Mouse (Mus musculus): Measurements from ENCODE around the gene Cdk5r1. TPM values are rescaled to one million over a fixed set of nuclear protein-coding genes. Genes with fewer than 3 reads are reported as not detected.

Gene Cdk5r1
- polyA plus RNA-seq, 1 experiment: 3.2 TPM

DNA sequence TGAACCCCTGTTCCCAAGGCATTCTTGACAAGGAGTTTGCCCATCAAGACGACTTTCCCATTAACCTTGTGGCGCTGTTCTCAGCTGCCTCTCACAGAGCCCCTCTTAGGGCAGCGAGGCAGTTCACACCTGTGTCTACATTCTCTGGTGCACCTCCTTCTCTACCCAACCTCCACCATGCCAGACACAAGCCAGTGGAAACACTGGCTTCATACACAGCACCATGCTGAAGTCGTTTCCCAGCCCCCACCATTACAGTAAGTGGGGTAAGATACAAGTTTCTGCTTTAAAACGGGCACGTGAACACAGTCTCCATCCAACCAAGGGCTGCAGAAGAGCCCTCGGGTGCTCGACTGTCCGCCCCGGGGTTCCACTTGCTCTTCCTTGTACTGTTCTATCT, 33.3 kb downstream of the Cdk5r1 start:
- peaks cover 13% of the 10 kb centered on the region for H3K4me1 ChIP-seq (ENCODE audit: control insufficient read depth, insufficient read depth, low read length)
- TF ChIP-seq CTCF (IDR thresholded peaks at IDR 0.05; ENCODE audit: control insufficient read depth, insufficient read depth, low read length) (no peak), POLR2A (IDR thresholded peaks at IDR 0.05; ENCODE audit: borderline replicate concordance, control insufficient read depth, low read depth, low read length) (no peak)
- H3K4me3 ChIP-seq (replicated peaks; ENCODE audit: control insufficient read depth, low read depth, low read length): no peak overlapping the region
- H3K27ac ChIP-seq (ENCODE audit: control insufficient read depth, insufficient read depth, low read depth, low read length, poor library complexity): no peak overlapping the region
- 80% methylated on average over 10 of the region's 10 CpGs for WGBS

DNA sequence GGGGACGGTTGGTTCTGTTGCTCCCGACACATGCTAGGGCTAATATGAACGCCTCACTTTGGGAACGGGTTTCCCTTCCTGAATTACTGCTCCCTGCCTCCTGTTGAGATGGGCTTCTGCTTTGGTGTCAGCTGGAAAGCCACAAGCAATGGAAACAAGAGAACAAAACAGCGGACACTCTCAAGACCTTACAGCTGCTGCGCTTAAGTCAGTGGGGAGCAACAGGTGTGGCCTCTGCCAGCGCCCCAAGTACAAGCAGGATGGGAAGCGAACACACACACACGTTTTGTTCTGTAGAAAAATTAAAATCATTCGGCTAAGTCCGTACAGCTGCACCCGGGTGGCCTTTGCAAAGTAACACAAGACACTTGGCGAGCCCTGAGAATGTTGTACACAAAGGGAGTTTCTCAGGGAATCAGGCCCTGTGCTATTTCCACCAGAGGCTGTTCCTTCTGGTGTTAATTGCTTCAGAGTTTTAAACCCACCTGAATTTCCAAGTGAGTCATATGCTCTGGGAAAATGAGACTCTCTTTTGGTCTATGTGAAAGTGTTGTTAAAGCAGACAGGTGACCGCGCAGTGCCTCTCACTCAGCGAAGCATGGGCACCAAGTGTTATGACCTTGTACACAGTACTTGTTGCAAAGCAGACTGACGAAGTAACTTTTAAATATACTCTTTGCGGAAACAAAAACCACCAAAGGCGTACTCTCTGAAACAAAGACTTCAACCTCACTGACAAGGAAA, 35.7 kb downstream of the Cdk5r1 start:
- no peak overlapping the region for H3K4me3 ChIP-seq (replicated peaks; ENCODE audit: control insufficient read depth, low read depth, low read length)
- peaks cover 6% of the 10 kb centered on the region for H3K4me1 ChIP-seq (ENCODE audit: control insufficient read depth, insufficient read depth, low read length)
- TF ChIP-seq POLR2A (IDR thresholded peaks at IDR 0.05; ENCODE audit: borderline replicate concordance, control insufficient read depth, low read depth, low read length): no peak
- WGBS: 71% methylated on average over 19 of the region's 19 CpGs
- H3K27ac ChIP-seq (ENCODE audit: control insufficient read depth, insufficient read depth, low read depth, low read length, poor library complexity): peak overlapping the region; percentile 73

DNA sequence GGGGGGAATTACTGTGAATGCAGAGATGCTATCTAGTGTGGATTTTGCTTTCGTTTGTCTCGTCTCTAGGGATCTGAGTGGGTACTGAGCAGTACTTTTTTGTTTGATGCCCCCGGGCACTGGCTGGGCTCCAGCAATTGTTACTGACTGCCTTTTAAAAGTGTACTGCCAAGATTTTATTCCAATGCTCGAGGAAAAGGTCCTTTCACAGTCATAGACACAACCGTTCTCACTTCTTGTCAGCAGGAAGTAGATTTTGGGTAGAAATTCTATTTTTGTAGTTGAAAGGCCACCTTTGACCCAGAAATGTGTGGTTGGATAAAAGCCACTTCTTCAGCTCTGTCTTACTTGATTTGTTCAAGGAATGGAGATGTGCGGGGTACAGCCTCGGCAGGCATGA, 37.0 kb downstream of the Cdk5r1 start:
- peaks cover 4% of the 10 kb centered on the region for H3K4me1 ChIP-seq (ENCODE audit: control insufficient read depth, insufficient read depth, low read length)
- 32% methylated on average over 7 of the region's 7 CpGs for WGBS
- H3K4me3 ChIP-seq (replicated peaks; ENCODE audit: control insufficient read depth, low read depth, low read length): no peak overlapping the region
- no peak for TF ChIP-seq POLR2A (IDR thresholded peaks at IDR 0.05; ENCODE audit: borderline replicate concordance, control insufficient read depth, low read depth, low read length)
- no peak for TF ChIP-seq CTCF (IDR thresholded peaks at IDR 0.05; ENCODE audit: control insufficient read depth, insufficient read depth, low read length)
- no peak overlapping the region; the same call in 1 of the 2 replicates for H3K27ac ChIP-seq (ENCODE audit: control insufficient read depth, insufficient read depth, low read depth, low read length, poor library complexity)

DNA sequence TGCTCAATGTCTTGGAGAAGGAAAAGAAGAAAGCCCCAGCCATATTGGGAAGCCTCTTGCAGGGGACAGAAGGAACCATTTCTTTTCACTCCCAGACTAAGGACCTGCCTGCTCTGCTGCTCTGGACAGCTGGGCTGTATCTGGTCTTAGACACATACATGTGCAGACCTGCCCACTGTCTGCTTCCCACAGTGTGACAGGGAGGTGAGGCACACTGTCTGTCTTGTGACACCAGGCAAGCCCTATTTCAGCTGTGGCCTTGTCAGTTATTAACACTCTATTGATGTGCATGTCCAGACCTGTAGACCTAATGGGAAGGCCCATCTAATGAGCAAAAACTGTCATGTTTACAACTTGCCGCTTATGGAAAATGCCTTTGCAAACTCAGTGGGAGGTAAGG, 38.5 kb downstream of the Cdk5r1 start:
- Histone ChIP-seq H3K27ac (ENCODE audit: control insufficient read depth, insufficient read depth, low read depth, low read length, poor library complexity) (no peak overlapping the region), H3K4me3 (replicated peaks; ENCODE audit: control insufficient read depth, low read depth, low read length) (no peak overlapping the region), H3K4me1 (ENCODE audit: control insufficient read depth, insufficient read depth, low read length) (peaks cover 3% of the 10 kb centered on the region)
- TF ChIP-seq POLR2A (IDR thresholded peaks at IDR 0.05; ENCODE audit: borderline replicate concordance, control insufficient read depth, low read depth, low read length): no peak
- TF ChIP-seq CTCF (IDR thresholded peaks at IDR 0.05; ENCODE audit: control insufficient read depth, insufficient read depth, low read length): no peak
- 96% methylated on average over 1 of the region's 1 CpGs for WGBS

DNA sequence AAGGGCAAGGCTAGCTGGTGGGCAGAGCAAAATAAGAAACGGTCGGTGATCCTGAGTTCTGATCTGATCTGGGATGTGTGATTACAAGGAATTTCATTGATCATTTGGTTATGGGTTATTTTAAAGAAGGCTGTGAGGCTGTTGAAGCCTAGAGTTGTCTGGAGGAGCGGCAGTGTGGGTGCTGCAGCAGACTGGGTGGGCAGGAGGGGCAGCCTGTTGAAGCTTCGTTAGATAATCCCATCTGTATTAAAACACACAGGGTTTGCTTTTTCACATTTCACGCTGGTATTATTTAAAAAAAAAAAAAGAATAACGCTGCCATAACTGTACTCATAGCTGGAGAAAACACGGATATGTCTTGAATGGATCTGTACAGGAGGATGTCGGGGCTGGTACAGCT, 39.1 kb downstream of the Cdk5r1 start:
- TF ChIP-seq POLR2A (IDR thresholded peaks at IDR 0.05; ENCODE audit: borderline replicate concordance, control insufficient read depth, low read depth, low read length) (no peak), CTCF (IDR thresholded peaks at IDR 0.05; ENCODE audit: control insufficient read depth, insufficient read depth, low read length) (no peak)
- Histone ChIP-seq H3K4me1 (ENCODE audit: control insufficient read depth, insufficient read depth, low read length) (peaks cover 3% of the 10 kb centered on the region), H3K4me3 (replicated peaks; ENCODE audit: control insufficient read depth, low read depth, low read length) (no peak overlapping the region), H3K27ac (ENCODE audit: control insufficient read depth, insufficient read depth, low read depth, low read length, poor library complexity) (no peak overlapping the region)
- WGBS: 88% methylated on average over 8 of the region's 8 CpGs

DNA sequence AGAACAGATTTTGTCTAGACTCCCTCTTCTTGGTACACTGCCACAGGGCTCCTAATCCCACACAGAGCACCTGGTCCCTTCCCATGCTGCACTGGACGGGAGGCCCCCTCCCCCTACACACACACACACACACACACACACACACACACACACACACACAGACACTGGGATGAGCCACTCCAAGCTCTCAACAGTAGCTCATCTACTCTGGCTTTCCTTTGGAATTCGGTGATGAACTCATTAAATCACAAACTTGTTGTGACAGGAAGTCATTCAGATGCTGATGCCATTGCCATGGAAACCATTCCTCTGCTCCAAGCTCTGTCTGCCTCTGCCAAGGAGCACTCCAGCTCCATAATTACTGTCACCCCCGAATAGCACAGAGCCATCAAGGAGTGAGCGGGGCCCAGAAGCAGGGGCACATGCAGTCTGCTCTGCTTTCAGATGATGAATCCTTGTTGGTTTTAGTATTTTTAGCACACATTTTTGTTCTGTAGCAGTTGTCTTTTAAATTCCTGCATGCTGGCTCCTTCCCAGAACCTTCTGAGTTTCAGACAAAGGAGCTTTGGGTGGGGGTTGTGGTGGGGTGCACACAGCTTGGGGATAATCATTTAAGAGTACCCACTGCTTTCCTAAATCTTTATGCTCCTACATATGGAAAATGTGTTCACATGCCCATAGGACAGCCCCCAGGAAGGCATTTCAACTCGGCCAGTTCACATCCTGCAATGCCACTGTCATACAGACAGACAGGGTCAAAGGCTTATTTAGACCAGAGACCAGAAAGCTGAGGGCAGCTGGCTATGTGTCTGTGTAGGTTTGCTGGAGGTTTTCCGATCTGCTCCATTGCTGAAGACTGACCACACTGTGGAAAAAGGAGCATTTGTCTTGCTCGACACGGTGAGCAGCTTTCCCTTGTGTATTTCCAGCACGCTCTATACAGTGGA, 41.9 kb downstream of the Cdk5r1 start:
- H3K4me1 ChIP-seq (ENCODE audit: control insufficient read depth, insufficient read depth, low read length): peaks cover 8% of the 10 kb centered on the region
- TF ChIP-seq POLR2A (IDR thresholded peaks at IDR 0.05; ENCODE audit: borderline replicate concordance, control insufficient read depth, low read depth, low read length) (no peak), CTCF (IDR thresholded peaks at IDR 0.05; ENCODE audit: control insufficient read depth, insufficient read depth, low read length) (no peak)
- no peak overlapping the region for H3K27ac ChIP-seq (ENCODE audit: control insufficient read depth, insufficient read depth, low read depth, low read length, poor library complexity)
- H3K4me3 ChIP-seq (replicated peaks; ENCODE audit: control insufficient read depth, low read depth, low read length): no peak overlapping the region
- WGBS: 75% methylated on average over 9 of the region's 9 CpGs

DNA sequence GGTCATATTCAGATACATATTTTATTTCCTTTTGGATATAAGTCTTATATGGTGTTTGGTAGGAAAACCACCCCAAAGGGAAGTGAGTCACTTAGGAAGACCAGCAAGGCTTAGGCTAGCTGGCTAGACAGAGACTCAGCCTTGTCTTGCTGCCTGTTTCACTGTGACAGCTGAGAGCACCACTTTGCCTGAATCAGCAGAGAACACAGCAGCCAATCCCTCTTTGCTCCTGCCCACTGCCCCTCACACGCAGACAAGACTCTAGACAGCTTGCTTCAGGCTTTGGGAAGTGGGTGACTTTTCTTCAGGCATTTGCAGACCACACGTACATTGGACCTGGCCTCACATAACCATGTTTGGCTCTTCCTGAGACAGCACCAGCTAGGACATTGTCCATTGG, 44.3 kb downstream of the Cdk5r1 start:
- H3K4me1 ChIP-seq (ENCODE audit: control insufficient read depth, insufficient read depth, low read length): peaks cover 8% of the 10 kb centered on the region
- 66% methylated on average over 2 of the region's 2 CpGs for WGBS
- H3K27ac ChIP-seq (ENCODE audit: control insufficient read depth, insufficient read depth, low read depth, low read length, poor library complexity): no peak overlapping the region
- H3K4me3 ChIP-seq (replicated peaks; ENCODE audit: control insufficient read depth, low read depth, low read length): no peak overlapping the region
- TF ChIP-seq CTCF (IDR thresholded peaks at IDR 0.05; ENCODE audit: control insufficient read depth, insufficient read depth, low read length) (no peak), POLR2A (IDR thresholded peaks at IDR 0.05; ENCODE audit: borderline replicate concordance, control insufficient read depth, low read depth, low read length) (no peak)

DNA sequence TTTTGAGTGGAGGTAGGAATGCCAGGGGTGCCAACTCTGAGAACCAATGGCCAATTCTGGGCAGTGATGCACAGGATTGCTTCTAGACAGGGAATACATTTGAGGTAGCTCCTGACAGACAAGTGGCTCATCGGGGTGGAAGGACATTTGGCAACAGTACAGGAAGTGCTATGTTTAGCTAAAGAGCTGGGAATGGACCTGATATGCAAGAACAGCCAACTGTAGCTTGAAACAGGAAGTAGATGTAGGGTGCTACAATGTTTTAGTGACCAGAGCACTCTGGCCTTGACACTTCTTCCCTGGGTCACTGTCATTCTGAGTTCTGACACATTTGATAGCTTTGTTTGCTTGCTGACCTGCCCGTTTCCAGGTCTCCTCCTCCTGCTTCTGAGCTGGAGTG, 46.0 kb downstream of the Cdk5r1 start:
- TF ChIP-seq CTCF (IDR thresholded peaks at IDR 0.05; ENCODE audit: control insufficient read depth, insufficient read depth, low read length) (no peak), POLR2A (IDR thresholded peaks at IDR 0.05; ENCODE audit: borderline replicate concordance, control insufficient read depth, low read depth, low read length) (no peak)
- WGBS: 12% methylated on average over 2 of the region's 2 CpGs
- Histone ChIP-seq H3K27ac (ENCODE audit: control insufficient read depth, insufficient read depth, low read depth, low read length, poor library complexity) (peak overlapping the region; percentile 68; the same call in 1 of the 2 replicates), H3K4me1 (ENCODE audit: control insufficient read depth, insufficient read depth, low read length) (peaks cover 8% of the 10 kb centered on the region), H3K4me3 (replicated peaks; ENCODE audit: control insufficient read depth, low read depth, low read length) (no peak overlapping the region)

Data from bone marrow, adult 2 months (tissue).